Mouse (Mus musculus): Measurements from ENCODE around the gene Cab39. TPM values are rescaled to one million over a fixed set of nuclear protein-coding genes. Genes with fewer than 3 reads are reported as not detected.

The Cab39 gene
- polyA plus RNA-seq, 1 experiment from 2014 or later: 37.3 TPM

DNA sequence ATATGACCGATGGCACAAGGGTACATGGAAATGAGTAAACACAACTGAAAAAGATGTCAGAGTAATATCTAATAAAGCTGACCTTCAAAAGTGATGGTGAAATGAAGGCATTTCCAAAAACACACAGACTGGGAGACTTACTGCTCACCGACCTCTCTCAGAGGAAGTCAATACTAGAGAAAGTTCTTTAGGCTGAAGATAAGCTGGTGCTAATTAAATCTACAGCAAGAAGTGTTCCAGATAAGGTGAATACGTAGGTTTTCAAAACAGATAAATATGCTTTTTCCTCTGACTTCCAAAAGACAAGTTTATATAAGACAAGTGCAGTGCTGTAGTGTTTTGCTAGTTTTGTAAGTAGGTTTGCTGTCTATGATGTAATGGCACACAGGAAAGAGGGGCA is 63.0 kb downstream of the Cab39 start:
- Histone ChIP-seq H3K4me2 (replicated peaks; ENCODE audit: low read depth, low read length) (no peak overlapping the region), H3K27ac (ENCODE audit: low read length) (no peak overlapping the region), H3K4me1 (ENCODE audit: insufficient read depth, low read depth, low read length) (no peaks in the 10 kb centered on the region), H3K27me3 (replicated peaks; ENCODE audit: insufficient read depth, low read length) (no peaks in the 10 kb centered on the region), H3K9me3 (ENCODE audit: low read length) (no peaks in the 10 kb centered on the region), H3K36me3 (ENCODE audit: insufficient read depth, low read length) (no peaks in the 10 kb centered on the region; the same call in 1 of the 2 replicates), H3K9ac (replicated peaks; ENCODE audit: low read depth) (no peak overlapping the region), H3K4me3 (ENCODE audit: low read depth, low read length) (no peak overlapping the region)
- DNase-seq (ENCODE audit: low spot score): no peak
- ATAC-seq: no peak
- 48% methylated on average over 3 of the region's 3 CpGs for WGBS
- TF ChIP-seq EP300 (IDR thresholded peaks at IDR 0.05) (no peak), CTCF (IDR thresholded peaks at IDR 0.05) (no peak)

DNA sequence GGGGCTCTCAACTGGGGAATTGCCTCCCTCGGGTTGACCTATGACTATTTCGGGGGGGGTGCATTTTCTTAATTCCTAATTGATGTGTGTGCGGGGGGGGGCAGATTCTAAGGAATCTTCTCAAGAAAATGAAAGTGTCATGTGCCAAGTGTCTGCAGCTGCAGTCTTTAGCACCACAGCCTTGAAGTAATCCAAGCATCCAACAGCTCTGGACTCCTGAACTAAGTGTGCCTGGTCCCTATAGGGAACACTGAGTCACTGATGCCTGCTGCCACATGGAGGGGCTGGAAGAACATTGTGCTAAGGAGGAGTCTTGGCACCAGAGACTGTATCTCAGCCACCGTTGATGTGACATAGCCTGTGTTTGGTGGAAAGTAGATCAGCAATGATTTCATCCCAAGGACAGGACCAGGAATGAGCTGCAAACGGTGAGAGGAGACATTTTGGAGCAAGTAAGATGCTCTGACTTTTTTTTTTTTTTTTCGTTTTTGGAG is 64.1 kb downstream of the Cab39 start:
- no peak overlapping the region for H3K4me3 ChIP-seq (ENCODE audit: low read depth, low read length)
- no peak overlapping the region for H3K4me2 ChIP-seq (replicated peaks; ENCODE audit: low read depth, low read length)
- DNase-seq (ENCODE audit: low spot score) (no peak), ATAC-seq (0 out of 2 replicates have a peak, but pooled peaks have one; percentile 40)
- 0 out of 2 replicates have a peak, but pooled peaks cover 4% of the 10 kb centered on the region for H3K9me3 ChIP-seq (ENCODE audit: low read length)
- TF ChIP-seq EP300 (IDR thresholded peaks at IDR 0.05) (no peak), CTCF (IDR thresholded peaks at IDR 0.05) (0 out of 2 replicates have a peak, but pooled peaks have one; percentile 14)
- H3K27ac ChIP-seq (ENCODE audit: low read length): no peak overlapping the region
- no peak overlapping the region for H3K9ac ChIP-seq (replicated peaks; ENCODE audit: low read depth)
- no peaks in the 10 kb centered on the region for H3K36me3 ChIP-seq (ENCODE audit: insufficient read depth, low read length)
- 74% methylated on average over 6 of the region's 6 CpGs for WGBS
- no peaks in the 10 kb centered on the region for H3K4me1 ChIP-seq (ENCODE audit: insufficient read depth, low read depth, low read length)
- no peaks in the 10 kb centered on the region for H3K27me3 ChIP-seq (replicated peaks; ENCODE audit: insufficient read depth, low read length)

DNA sequence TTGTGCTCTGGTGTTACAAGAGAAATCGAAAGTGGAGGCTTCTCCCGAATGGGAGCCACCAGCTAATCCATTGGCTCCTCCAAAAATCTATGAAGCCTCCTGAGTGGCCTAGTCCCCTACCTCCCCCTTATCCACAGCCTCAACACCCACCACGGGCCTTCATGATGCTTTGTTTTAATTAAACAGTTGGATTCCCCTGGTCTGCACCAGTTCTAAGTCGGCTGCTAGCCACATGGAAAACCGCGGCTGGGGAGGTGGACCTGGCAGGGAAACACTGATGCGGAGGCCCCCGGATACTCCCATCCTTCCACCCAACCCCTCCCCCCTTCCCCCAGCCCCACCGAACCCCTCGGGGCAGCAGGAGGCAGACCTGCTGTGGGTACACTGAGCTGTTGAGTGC is 71.1 kb downstream of the Cab39 start:
- no peak for DNase-seq (ENCODE audit: low spot score)
- TF ChIP-seq EP300 (IDR thresholded peaks at IDR 0.05) (no peak), CTCF (IDR thresholded peaks at IDR 0.05) (no peak)

DNA sequence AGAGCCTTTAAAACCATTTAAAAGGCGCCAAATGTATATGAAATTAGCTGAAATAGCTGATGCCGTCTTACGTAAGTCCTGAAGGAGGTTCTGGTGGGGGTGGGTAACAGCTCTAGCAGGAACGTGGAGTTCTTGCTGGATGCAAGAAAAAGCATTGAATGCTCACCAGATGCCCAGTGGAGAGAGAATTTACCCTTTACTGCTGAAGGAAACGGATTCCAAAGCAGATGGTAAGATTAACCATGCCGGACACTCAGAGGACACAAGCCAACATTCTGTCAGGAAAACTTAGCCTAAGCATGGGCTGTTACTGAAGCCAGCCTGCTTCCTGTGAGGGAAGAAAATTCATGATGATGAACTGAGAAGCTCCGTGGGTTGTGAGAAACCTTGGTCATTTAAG is 76.8 kb downstream of the Cab39 start:
- Histone ChIP-seq H3K4me3 (ENCODE audit: low read depth, low read length) (no peak overlapping the region), H3K9ac (replicated peaks; ENCODE audit: low read depth) (no peak overlapping the region), H3K27ac (ENCODE audit: low read length) (no peak overlapping the region), H3K4me2 (replicated peaks; ENCODE audit: low read depth, low read length) (no peak overlapping the region), H3K27me3 (replicated peaks; ENCODE audit: insufficient read depth, low read length) (no peaks in the 10 kb centered on the region), H3K4me1 (ENCODE audit: insufficient read depth, low read depth, low read length) (no peaks in the 10 kb centered on the region), H3K9me3 (ENCODE audit: low read length) (no peaks in the 10 kb centered on the region), H3K36me3 (ENCODE audit: insufficient read depth, low read length) (no peaks in the 10 kb centered on the region)
- TF ChIP-seq EP300 (IDR thresholded peaks at IDR 0.05) (no peak), CTCF (IDR thresholded peaks at IDR 0.05) (no peak)
- DNase-seq (ENCODE audit: low spot score) (no peak), ATAC-seq (no peak)
- WGBS: 77% methylated on average over 7 of the region's 7 CpGs

More for the DNA sequence above, 71.1 kb downstream of the Cab39 start:
- Histone ChIP-seq H3K9ac (replicated peaks; ENCODE audit: low read depth) (no peak overlapping the region), H3K9me3 (ENCODE audit: low read length) (0 out of 2 replicates have a peak, but pooled peaks cover 5% of the 10 kb centered on the region), H3K4me1 (ENCODE audit: insufficient read depth, low read depth, low read length) (no peaks in the 10 kb centered on the region), H3K27ac (ENCODE audit: low read length) (no peak overlapping the region), H3K27me3 (replicated peaks; ENCODE audit: insufficient read depth, low read length) (no peaks in the 10 kb centered on the region), H3K36me3 (ENCODE audit: insufficient read depth, low read length) (no peaks in the 10 kb centered on the region), H3K4me2 (replicated peaks; ENCODE audit: low read depth, low read length) (no peak overlapping the region), H3K4me3 (ENCODE audit: low read depth, low read length) (no peak overlapping the region)
- WGBS: 84% methylated on average over 10 of the region's 10 CpGs
- ATAC-seq: no peak

DNA sequence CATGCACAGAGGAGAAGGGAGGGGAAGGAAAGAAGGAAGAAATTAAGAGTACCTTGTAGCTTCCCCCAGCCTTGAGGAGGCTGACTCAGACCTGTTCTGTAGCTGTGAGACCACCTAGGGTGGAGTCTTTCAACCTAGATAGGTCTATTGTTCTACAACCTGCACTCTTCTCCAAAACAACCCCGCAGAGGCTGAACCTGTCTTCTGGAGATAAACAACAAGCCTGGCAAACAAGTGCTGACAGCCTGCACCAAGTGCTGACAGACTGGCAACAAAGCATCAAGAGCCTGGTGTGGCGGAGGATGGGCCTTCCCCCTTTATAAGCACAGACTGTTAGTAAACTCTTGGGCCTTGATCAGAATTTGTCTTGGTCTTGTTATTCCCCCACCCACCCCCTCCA is 77.3 kb downstream of the Cab39 start:
- WGBS: 69% methylated on average over 2 of the region's 2 CpGs
- Histone ChIP-seq H3K4me2 (replicated peaks; ENCODE audit: low read depth, low read length) (no peak overlapping the region), H3K9me3 (ENCODE audit: low read length) (no peaks in the 10 kb centered on the region), H3K36me3 (ENCODE audit: insufficient read depth, low read length) (no peaks in the 10 kb centered on the region), H3K27me3 (replicated peaks; ENCODE audit: insufficient read depth, low read length) (no peaks in the 10 kb centered on the region), H3K9ac (replicated peaks; ENCODE audit: low read depth) (no peak overlapping the region), H3K4me1 (ENCODE audit: insufficient read depth, low read depth, low read length) (no peaks in the 10 kb centered on the region), H3K27ac (ENCODE audit: low read length) (no peak overlapping the region), H3K4me3 (ENCODE audit: low read depth, low read length) (no peak overlapping the region)
- no peak for TF ChIP-seq CTCF (IDR thresholded peaks at IDR 0.05)
- TF ChIP-seq EP300 (IDR thresholded peaks at IDR 0.05): no peak
- no peak for DNase-seq (ENCODE audit: low spot score)
- ATAC-seq: no peak

DNA sequence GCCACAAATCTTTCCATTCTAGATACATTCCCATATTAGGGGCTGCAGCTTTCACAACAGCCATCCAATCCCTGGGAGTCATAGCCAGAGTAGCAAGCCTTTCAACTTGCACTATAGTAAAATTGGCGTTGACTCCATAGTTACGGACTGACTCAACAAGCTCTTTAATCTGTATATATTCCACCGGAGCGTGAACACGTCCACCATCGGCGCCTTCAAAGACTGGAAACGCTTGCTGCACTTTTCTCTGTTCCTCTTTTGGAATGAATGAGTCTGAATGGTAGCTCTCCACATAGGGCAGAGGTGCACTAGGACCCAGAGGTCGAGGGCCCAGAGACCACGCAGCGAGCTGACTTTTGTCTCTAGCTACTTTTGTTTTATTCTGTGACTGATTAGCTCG is 88.8 kb downstream of the Cab39 start:
- ATAC-seq: no peak
- no peak for DNase-seq (ENCODE audit: low spot score)
- Histone ChIP-seq H3K27ac (ENCODE audit: low read length) (no peak overlapping the region), H3K36me3 (ENCODE audit: insufficient read depth, low read length) (no peaks in the 10 kb centered on the region), H3K9me3 (ENCODE audit: low read length) (no peaks in the 10 kb centered on the region), H3K4me3 (ENCODE audit: low read depth, low read length) (no peak overlapping the region), H3K27me3 (replicated peaks; ENCODE audit: insufficient read depth, low read length) (no peaks in the 10 kb centered on the region), H3K9ac (replicated peaks; ENCODE audit: low read depth) (no peak overlapping the region), H3K4me2 (replicated peaks; ENCODE audit: low read depth, low read length) (no peak overlapping the region), H3K4me1 (ENCODE audit: insufficient read depth, low read depth, low read length) (no peaks in the 10 kb centered on the region)
- WGBS: 89% methylated on average over 12 of the region's 12 CpGs
- no peak for TF ChIP-seq EP300 (IDR thresholded peaks at IDR 0.05)
- no peak for TF ChIP-seq CTCF (IDR thresholded peaks at IDR 0.05)

DNA sequence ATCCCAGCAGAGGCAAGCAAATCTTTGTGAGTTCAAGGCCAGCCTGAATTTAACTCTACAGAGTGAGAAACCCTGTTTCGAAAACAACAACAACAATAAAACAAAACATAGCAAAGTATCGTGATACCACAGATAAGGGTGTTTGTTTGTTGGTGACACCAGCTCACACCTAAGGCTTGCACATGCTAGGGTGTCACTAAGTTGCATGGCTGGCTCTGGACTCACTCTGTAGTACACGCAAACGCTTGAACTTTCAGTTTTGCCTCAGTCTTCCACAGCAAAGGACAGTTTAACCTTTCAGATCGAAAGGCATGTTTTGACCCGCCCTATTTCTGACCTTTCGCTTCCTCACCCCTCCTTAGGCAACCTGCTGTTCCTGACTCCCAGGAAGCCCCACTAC is 94.0 kb downstream of the Cab39 start:
- H3K4me3 ChIP-seq (ENCODE audit: low read depth, low read length): no peak overlapping the region
- no peaks in the 10 kb centered on the region for H3K9me3 ChIP-seq (ENCODE audit: low read length)
- no peaks in the 10 kb centered on the region for H3K36me3 ChIP-seq (ENCODE audit: insufficient read depth, low read length)
- no peak for DNase-seq (ENCODE audit: low spot score)
- H3K4me1 ChIP-seq (ENCODE audit: insufficient read depth, low read depth, low read length): no peaks in the 10 kb centered on the region
- no peak overlapping the region for H3K27ac ChIP-seq (ENCODE audit: low read length)
- WGBS: 81% methylated on average over 7 of the region's 7 CpGs
- no peak overlapping the region for H3K9ac ChIP-seq (replicated peaks; ENCODE audit: low read depth)
- TF ChIP-seq EP300 (IDR thresholded peaks at IDR 0.05) (no peak), CTCF (IDR thresholded peaks at IDR 0.05) (no peak)
- H3K4me2 ChIP-seq (replicated peaks; ENCODE audit: low read depth, low read length): no peak overlapping the region
- no peak for ATAC-seq
- H3K27me3 ChIP-seq (replicated peaks; ENCODE audit: insufficient read depth, low read length): no peaks in the 10 kb centered on the region

Measured in lung, postnatal 0 days (tissue).